In genomic region chr16:22230276-22230675, GRCm38 (mm10) we compare ENCODE assay signal across 7 mouse cellular contexts. TPM values are rescaled to one million over a fixed set of nuclear protein-coding genes. Genes with fewer than 3 reads are reported as not detected.
DNase-seq lines count a peak whose midpoint lies in the region; ATAC-seq and TF ChIP-seq lines count a peak whose summit lies in the region.
"Not testable (repeated sequence)": the region's sequence is repeated elsewhere in the genome, so short reads cannot be mapped to it uniquely, and the experiment has no call there.

No protein-coding gene starts in this region.

- peak; percentile 77 for ATAC-seq in erythroblast, adult 5-6 weeks (replicated peaks; ENCODE audit: low FRiP score, poor library complexity, severe bottlenecking)
- ATAC-seq in erythroid progenitor cell, adult 5-6 weeks (replicated peaks; ENCODE audit: low FRiP score, poor library complexity, severe bottlenecking): 0 out of 2 replicates have a peak, but pooled peaks have one; percentile 42
- ATAC-seq in monocyte, adult 5-6 weeks (replicated peaks; ENCODE audit: insufficient number of reproducible peaks, low FRiP score, low TSS enrichment, poor library complexity, severe bottlenecking): 0 out of 2 replicates have a peak, but pooled peaks have one; percentile 27

- not testable (repeated sequence) for H3K27me3 ChIP-seq in testis, adult 2 months (ENCODE audit: control insufficient read depth, insufficient read depth, low read length)

- H3K27ac ChIP-seq in gastrocnemius, adult 2 months; testis, adult 2 months (ENCODE audit: control insufficient read depth, insufficient read depth, low read depth, low read length): not testable (repeated sequence)

- TF ChIP-seq POLR2A in testis, adult 2 months (IDR thresholded peaks at IDR 0.05; ENCODE audit: control insufficient read depth, low read depth, low read length): not testable (repeated sequence)

- not testable (repeated sequence) for H3K36me3 ChIP-seq in testis, adult 2 months (ENCODE audit: control insufficient read depth, insufficient read depth, low read length)

- not testable (repeated sequence) for TF ChIP-seq CTCF in gastrocnemius, adult 2 months (IDR thresholded peaks at IDR 0.05); testis, adult 2 months (IDR thresholded peaks at IDR 0.05; ENCODE audit: control insufficient read depth, insufficient read depth, insufficient replicate concordance, low read depth, low read length)

- not testable (repeated sequence) for H3K4me1 ChIP-seq in testis, adult 2 months (ENCODE audit: control insufficient read depth, insufficient read depth, low read length)

- 0 out of 2 replicates have a peak overlapping the region, but pooled peaks have one; percentile 34 for H3K4me3 ChIP-seq in gastrocnemius, adult 2 months
- peak overlapping the region; percentile 7 for H3K4me3 ChIP-seq in testis, adult 2 months (ENCODE audit: control insufficient read depth, low read depth, low read length)

- intact Hi-C loops in gastrocnemius, adult 2 months (cut with DNase I): not testable (repeated sequence)

- DNase-seq in gastrocnemius, adult 2 months: not testable (repeated sequence)
- peak; percentile 74 for DNase-seq in heart, adult 11 months
- DNase-seq in thymus, postnatal 4 days: peak; percentile 24

RNA-seq across cellular contexts. Expression of gene Tra2b, which starts 35.5 kb away (rescaled TPM):
- 94.5 and 96.5 TPM in 2 replicates for total RNA-seq in erythroblast, adult 5-6 weeks (2015; ENCODE audit: low replicate concordance)
- 177 and 215 TPM in 2 replicates for total RNA-seq in erythroblast, adult 5-6 weeks (2017; ENCODE audit: low replicate concordance)
- total RNA-seq in erythroid progenitor cell, adult 5-6 weeks (2015; ENCODE audit: low replicate concordance): 210 and 235 TPM in 2 replicates
- 317 and 421 TPM in 2 replicates for total RNA-seq in erythroid progenitor cell, adult 5-6 weeks (2017; ENCODE audit: low replicate concordance)
- total RNA-seq in gastrocnemius, adult 2 months (2021): 10 to 100 TPM; 34.7 to 36.8 TPM
- 625 to 777 TPM (median 669 TPM) in 3 replicates for total RNA-seq in monocyte, adult 5-6 weeks (2017)
- 51.2 and 59.4 TPM in 2 replicates for polyA plus RNA-seq in testis, adult 2 months (2012; rRNA removed)

Comparison
In these comparisons a context has a peak if more than half of its experiments do, and no peak if none do; other contexts are left out.
1. ATAC-seq: peak in every context shown above with its lines; median percentile 77 in erythroblast, adult 5-6 weeks; 42 in erythroid progenitor cell, adult 5-6 weeks; 27 in monocyte, adult 5-6 weeks.